Mouse (Mus musculus) liver, embryonic 14.5 days (tissue): ENCODE measurements at regions not wholly inside any gene's neighbourhood (a gene's known extent, or its start where the extent isn't known, plus 50 kb on each side); places are given as distances from the start of the nearest gene placed in this dataset.

ENCODE experiments used
- CTCF ChIP-seq: IDR thresholded peaks from 2 replicates; pipeline ENCODE4 v1.5.1; 2016; ENCODE audit warnings: antibody characterized with exemption, low read depth, control low read depth
- EP300 ChIP-seq: IDR thresholded peaks from 2 replicates; pipeline ENCODE4 v1.6.1; 2016; ENCODE audit warnings: antibody characterized with exemption, low read depth

DNA sequence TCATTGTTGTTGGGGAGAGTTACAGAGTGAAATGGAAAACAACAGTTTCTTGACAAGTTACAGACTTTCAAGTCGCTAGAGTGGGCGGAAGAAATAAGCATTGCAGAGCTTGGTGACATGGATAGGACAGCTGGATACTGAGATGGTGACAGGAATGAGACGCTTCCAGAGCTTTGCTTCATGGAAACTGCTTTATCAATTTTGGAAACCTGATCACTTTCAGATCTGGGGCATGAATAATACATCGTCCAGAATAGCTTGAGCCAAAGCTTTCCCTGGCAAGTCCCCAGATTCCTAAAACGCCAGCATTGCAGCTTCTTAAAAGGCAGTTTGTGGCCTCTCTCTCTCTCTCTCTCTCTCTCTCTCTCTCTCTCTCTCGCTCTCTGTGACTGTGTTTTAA lies 207.9 kb upstream of the Pex5l start:
- TF ChIP-seq CTCF (no peak), EP300 (no peak)
